Mouse (Mus musculus) MEL (cell line): Measurements from ENCODE around the gene Nat10. TPM values are rescaled to one million over a fixed set of nuclear protein-coding genes. Genes with fewer than 3 reads are reported as not detected.

Experiments
- DNase-seq: peaks from one replicate; pipeline ENCODE4 v3.0.0; 2011; ENCODE audit warnings: low read depth, low spot score
- H3K27ac ChIP-seq: 2 replicates; pipeline ENCODE4 v1.5.1; 2012; ENCODE audit warnings: low read depth, mild to moderate bottlenecking, control low read depth, low read length, moderate library complexity; ENCODE audit not compliant: control insufficient read depth
- H3K27me3 ChIP-seq, 2 experiments: fragments of 150-350 bp in 1 of 2; sonication (generic) in 1 of 2; 2 replicates each; pipeline ENCODE4 v1.6.1; 2012; ENCODE audit warnings: low read length in 2 of 2, mild to moderate bottlenecking in 2 of 2, improper control_type of control experiment in 1 of 2, moderate library complexity in 1 of 2; ENCODE audit not compliant: insufficient read depth in 2 of 2, control insufficient read depth in 1 of 2
- H3K36me3 ChIP-seq, 2 experiments: 2 replicates each; pipeline ENCODE4 v1.6.1; 2012 to 2014; ENCODE audit warnings: low read length in 2 of 2, improper control_type of control experiment in 1 of 2, inconsistent platforms in 1 of 2, mild to moderate bottlenecking in 1 of 2; ENCODE audit not compliant: insufficient read depth in 2 of 2, control insufficient read depth in 1 of 2
- H3K4me1 ChIP-seq, 2 experiments: fragments of 150-350 bp in 1 of 2; sonication (generic) in 1 of 2; 2 replicates each; pipeline ENCODE4 v1.6.1; 2012; ENCODE audit warnings: low read length in 2 of 2, improper control_type of control experiment in 1 of 2, mild to moderate bottlenecking in 1 of 2; ENCODE audit not compliant: insufficient read depth in 2 of 2, control insufficient read depth in 1 of 2
- H3K4me3 ChIP-seq, 2 experiments: fragments of 150-350 bp in 1 of 2; sonication (generic) in 1 of 2; 2 replicates each; pipeline ENCODE4 v1.5.1; 2012; ENCODE audit warnings: low read depth in 2 of 2, low read length in 2 of 2, mild to moderate bottlenecking in 2 of 2, moderate library complexity in 2 of 2, control low read depth in 1 of 2, improper control_type of control experiment in 1 of 2; ENCODE audit not compliant: control insufficient read depth in 1 of 2, insufficient read depth in 1 of 2
- H3K79me2 ChIP-seq: 2 replicates; pipeline ENCODE4 v1.6.1; 2012; ENCODE audit warnings: mild to moderate bottlenecking, low read length, moderate library complexity; ENCODE audit not compliant: control insufficient read depth, poor library complexity, insufficient read depth
- H3K9ac ChIP-seq: 2 replicates; pipeline ENCODE4 v1.6.1; 2012; ENCODE audit warnings: low read depth, mild to moderate bottlenecking, control low read depth, low read length, moderate library complexity; ENCODE audit not compliant: control insufficient read depth, poor library complexity, severe bottlenecking
- H3K9me3 ChIP-seq: fragments of 150-350 bp; sonication (generic); replicated peaks from 2 replicates; pipeline ENCODE4 v1.6.1; 2012; ENCODE audit warnings: mild to moderate bottlenecking, low read length, improper control_type of control experiment, moderate library complexity; ENCODE audit not compliant: insufficient read depth
- BHLHE40 ChIP-seq: IDR thresholded peaks from 2 replicates; pipeline ENCODE4 v1.6.1; 2012; ENCODE audit warnings: low read depth, mild to moderate bottlenecking, inconsistent platforms, low read length, improper control_type of control experiment, borderline replicate concordance
- CTCF ChIP-seq, 3 experiments: IDR thresholded peaks in 2 of 3; conservative IDR thresholded peaks in 1 of 3; 2 replicates each; pipeline ENCODE4 v1.5.1; 2011 to 2012; ENCODE audit warnings: low read length in 3 of 3, low read depth in 2 of 3, mild to moderate bottlenecking in 2 of 3, improper control_type of control experiment in 1 of 3, inconsistent platforms in 1 of 3, mixed read lengths in 1 of 3, moderate library complexity in 1 of 3; ENCODE audit not compliant: control insufficient read depth in 1 of 3, insufficient read depth in 1 of 3, poor library complexity in 1 of 3, severe bottlenecking in 1 of 3
- E2F4 ChIP-seq: IDR thresholded peaks from 2 replicates; pipeline ENCODE4 v1.6.1; 2011; ENCODE audit warnings: low read depth, low read length, improper control_type of control experiment, borderline replicate concordance
- ELF1 ChIP-seq: IDR thresholded peaks from 2 replicates; pipeline ENCODE4 v1.6.1; 2014; ENCODE audit warnings: low read depth, mild to moderate bottlenecking, inconsistent platforms, low read length, improper control_type of control experiment, moderate library complexity
- EP300 ChIP-seq, 2 experiments: IDR thresholded peaks; 2 replicates each; pipeline ENCODE4 v1.6.1; 2011; ENCODE audit warnings: improper control_type of control experiment in 2 of 2, low read length in 2 of 2, low read depth in 1 of 2, mild to moderate bottlenecking in 1 of 2
- ETS1 ChIP-seq: IDR thresholded peaks from 2 replicates; pipeline ENCODE4 v1.6.1; 2012; ENCODE audit warnings: low read depth, mild to moderate bottlenecking, inconsistent platforms, low read length, improper control_type of control experiment, moderate library complexity
- GABPA ChIP-seq: IDR thresholded peaks from 2 replicates; pipeline ENCODE4 v1.6.1; 2012; ENCODE audit warnings: low read depth, mild to moderate bottlenecking, inconsistent platforms, low read length, improper control_type of control experiment, moderate library complexity
- HCFC1 ChIP-seq: IDR thresholded peaks from 2 replicates; pipeline ENCODE4 v1.6.1; 2012; ENCODE audit warnings: low read depth, mild to moderate bottlenecking, inconsistent platforms, low read length, improper control_type of control experiment, moderate library complexity
- JUND ChIP-seq: IDR thresholded peaks from 2 replicates; pipeline ENCODE4 v1.6.1; 2011; ENCODE audit warnings: low read depth, mild to moderate bottlenecking, improper control_type of control experiment, low read length
- MAX ChIP-seq: IDR thresholded peaks from 2 replicates; pipeline ENCODE4 v1.6.1; 2011; ENCODE audit warnings: low read length, improper control_type of control experiment
- MAZ ChIP-seq: IDR thresholded peaks from 2 replicates; pipeline ENCODE4 v1.6.1; 2012; ENCODE audit warnings: low read depth, mild to moderate bottlenecking, inconsistent platforms, low read length, improper control_type of control experiment
- MEF2A ChIP-seq: IDR thresholded peaks from 2 replicates; pipeline ENCODE4 v1.6.1; 2014; ENCODE audit warnings: low read depth, mild to moderate bottlenecking, inconsistent platforms, low read length, improper control_type of control experiment; ENCODE audit not compliant: poor library complexity, insufficient replicate concordance, severe bottlenecking; ENCODE audit errors: extremely low read depth
- MXI1 ChIP-seq: IDR thresholded peaks from 2 replicates; pipeline ENCODE4 v1.6.1; 2011; ENCODE audit warnings: mild to moderate bottlenecking, low read depth, low read length, improper control_type of control experiment
- MYB ChIP-seq: IDR thresholded peaks from 2 replicates; pipeline ENCODE4 v1.6.1; 2011; ENCODE audit warnings: mild to moderate bottlenecking, low read depth, low read length, improper control_type of control experiment
- MYC ChIP-seq: IDR thresholded peaks from 2 replicates; pipeline ENCODE4 v1.6.1; 2011; ENCODE audit warnings: low read depth, mild to moderate bottlenecking, low read length, improper control_type of control experiment, moderate library complexity
- NELFE ChIP-seq: IDR thresholded peaks from 2 replicates; pipeline ENCODE4 v1.6.1; 2011; ENCODE audit warnings: low read depth, low read length, improper control_type of control experiment
- POLR2AphosphoS2 ChIP-seq: IDR thresholded peaks from 2 replicates; pipeline ENCODE4 v1.6.1; 2011; ENCODE audit warnings: low read length, improper control_type of control experiment
- POLR2AphosphoS5 ChIP-seq: IDR thresholded peaks from 2 replicates; pipeline ENCODE4 v1.6.1; 2012; ENCODE audit warnings: low read depth, borderline replicate concordance, mild to moderate bottlenecking, inconsistent platforms, low read length, moderate library complexity, mixed read lengths
- RAD21 ChIP-seq: IDR thresholded peaks from 2 replicates; pipeline ENCODE4 v1.6.1; 2011; ENCODE audit warnings: mild to moderate bottlenecking, low read depth, low read length, improper control_type of control experiment
- RCOR1 ChIP-seq: IDR thresholded peaks from 2 replicates; pipeline ENCODE4 v1.6.1; 2012; ENCODE audit warnings: low read depth, mild to moderate bottlenecking, inconsistent platforms, low read length, improper control_type of control experiment
- SIN3A ChIP-seq: IDR thresholded peaks from 2 replicates; pipeline ENCODE4 v1.6.1; 2012; ENCODE audit warnings: low read length, improper control_type of control experiment, inconsistent platforms
- SMC3 ChIP-seq: IDR thresholded peaks from 2 replicates; pipeline ENCODE4 v1.6.1; 2011; ENCODE audit warnings: low read depth, low read length, improper control_type of control experiment
- TAL1 ChIP-seq: IDR thresholded peaks from 2 replicates; pipeline ENCODE4 v1.6.1; 2012; ENCODE audit warnings: mild to moderate bottlenecking, inconsistent platforms, low read length, moderate library complexity, mixed read lengths
- TBP ChIP-seq: IDR thresholded peaks from 2 replicates; pipeline ENCODE4 v1.8.0; 2011; ENCODE audit warnings: low read depth, low read length, improper control_type of control experiment
- TCF12 ChIP-seq: IDR thresholded peaks from 2 replicates; pipeline ENCODE4 v1.6.1; 2014; ENCODE audit warnings: low read depth, mild to moderate bottlenecking, inconsistent platforms, low read length, improper control_type of control experiment, moderate library complexity
- UBTF ChIP-seq: IDR thresholded peaks from 2 replicates; pipeline ENCODE4 v1.6.1; 2012; ENCODE audit warnings: low read depth, mild to moderate bottlenecking, inconsistent platforms, low read length, improper control_type of control experiment, moderate library complexity, borderline replicate concordance; ENCODE audit not compliant: insufficient read depth
- USF2 ChIP-seq, 2 experiments: IDR thresholded peaks; 2 replicates each; pipeline ENCODE4 v1.6.1; 2011 to 2012; ENCODE audit warnings: improper control_type of control experiment in 2 of 2, low read length in 2 of 2, borderline replicate concordance in 1 of 2, inconsistent platforms in 1 of 2, low read depth in 1 of 2, mild to moderate bottlenecking in 1 of 2; ENCODE audit not compliant: insufficient read depth in 1 of 2
- ZC3H11A ChIP-seq: IDR thresholded peaks from 2 replicates; pipeline ENCODE4 v1.6.1; 2012; ENCODE audit warnings: low read depth, mild to moderate bottlenecking, inconsistent platforms, low read length, improper control_type of control experiment
- ZMIZ1 ChIP-seq: IDR thresholded peaks from 2 replicates; pipeline ENCODE4 v1.6.1; 2012; ENCODE audit warnings: low read depth, mild to moderate bottlenecking, inconsistent platforms, low read length, improper control_type of control experiment, moderate library complexity
- ZNF384 ChIP-seq: IDR thresholded peaks from 2 replicates; pipeline ENCODE4 v1.6.1; 2012; ENCODE audit warnings: low read depth, mild to moderate bottlenecking, inconsistent platforms, low read length, improper control_type of control experiment
- polyA plus RNA-seq, 2 experiments: library from polyadenylated mRNA; stranded (reverse) in 1 of 2; unstranded in 1 of 2; fragments of >175 nt in 1 of 2; fragments of >200 nt in 1 of 2; gene quantifications; 2 replicates each; pipeline versions ENCODE4 v1.2.1 to v1.2.4; 2012; ENCODE audit warnings: low replicate concordance in 2 of 2, low read depth in 1 of 2; ENCODE audit not compliant: insufficient read length in 2 of 2, insufficient read depth in 1 of 2, missing spikeins in 1 of 2
- total RNA-seq: library from RNA; depleted of rRNA; stranded (reverse); fragments of 300-350 nt; gene quantifications from 2 replicates; pipeline ENCODE4 v1.2.3, GENCODE M21; 2012

Gene Nat10
- total and polyA plus RNA-seq, 3 experiments: 74.7 to 107 TPM; not detected in 1

DNA sequence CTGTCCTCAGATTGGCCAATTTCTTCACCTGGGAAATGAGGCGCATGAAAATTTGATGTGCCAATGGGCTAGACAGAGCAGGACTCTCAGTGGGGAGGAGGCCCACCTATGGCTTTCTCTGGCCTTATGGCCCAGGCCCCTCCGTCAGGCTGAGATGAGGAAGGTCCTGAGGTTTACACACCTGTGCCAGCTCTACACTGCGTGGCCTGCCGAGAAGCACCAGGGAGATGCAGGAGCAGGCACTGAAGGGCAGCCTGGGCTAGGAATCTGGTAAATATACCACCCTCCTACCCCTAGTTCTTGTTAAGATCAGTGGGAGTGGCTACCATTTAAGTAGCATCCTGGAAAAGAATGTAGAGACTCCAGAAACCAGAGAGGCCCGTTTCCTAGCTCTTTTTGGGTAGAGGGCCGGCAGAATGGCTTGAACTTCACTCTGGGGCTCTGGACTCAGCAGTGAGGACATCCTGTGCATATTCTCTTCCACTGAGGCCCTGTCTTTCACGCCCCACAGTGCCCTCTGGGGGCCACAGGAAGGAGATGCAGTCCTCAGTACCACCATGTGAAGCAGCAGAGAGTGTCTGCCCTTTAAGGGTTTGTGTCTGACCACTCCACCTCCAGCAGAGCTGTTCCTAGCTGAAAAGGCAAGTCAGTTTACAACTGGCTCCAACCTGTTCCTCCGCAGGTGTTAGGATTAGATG, 42.3 kb downstream of the Nat10 start:
- H3K79me2 ChIP-seq: no peaks in the 10 kb centered on the region
- H3K27me3 ChIP-seq: no peaks in the 10 kb centered on the region
- peaks cover 0 to 9% of the 10 kb centered on the region in 2 experiments; a peak in 2 of 4 replicates for H3K36me3 ChIP-seq
- H3K27ac ChIP-seq: no peak overlapping the region
- H3K4me3 ChIP-seq: no peak overlapping the region
- H3K4me1 ChIP-seq: no peaks in the 10 kb centered on the region
- no peak overlapping the region for H3K9ac ChIP-seq
- peak; percentile 68 for DNase-seq
- no peaks in the 10 kb centered on the region for H3K9me3 ChIP-seq
- no peak for TF ChIP-seq ETS1
- no peak for TF ChIP-seq SIN3A
- TF ChIP-seq HCFC1: no peak; the same call in 1 of the 2 replicates
- TF ChIP-seq RCOR1: no peak
- no peak for TF ChIP-seq UBTF
- TF ChIP-seq TCF12: no peak
- TF ChIP-seq ZMIZ1: no peak
- no peak for TF ChIP-seq MEF2A
- no peak for TF ChIP-seq MXI1
- no peak for TF ChIP-seq TAL1
- TF ChIP-seq BHLHE40: 0 out of 2 replicates have a peak, but pooled peaks have one; percentile 30
- TF ChIP-seq SMC3: peak; percentile 89
- no peak for TF ChIP-seq EP300 (IDR thresholded peaks at IDR 0.05; ENCODE audit: low read depth in 1 of 2, low read length in 2 of 2)
- no peak for TF ChIP-seq ZNF384
- peak; percentile 79 to 86 (median 85) for TF ChIP-seq CTCF (IDR thresholded peaks at IDR 0.05 in 2 of 3, conservative IDR thresholded peaks at IDR 0.05 in 1 of 3; ENCODE audit: control insufficient read depth in 1 of 3, insufficient read depth in 1 of 3, low read depth in 2 of 3, low read length in 3 of 3, poor library complexity in 1 of 3, severe bottlenecking in 1 of 3)
- TF ChIP-seq NELFE: no peak
- TF ChIP-seq MYB: no peak
- no peak for TF ChIP-seq MAZ
- no peak for TF ChIP-seq USF2 (IDR thresholded peaks at IDR 0.05; ENCODE audit: borderline replicate concordance in 1 of 2, insufficient read depth in 1 of 2, low read depth in 1 of 2, low read length in 2 of 2)
- TF ChIP-seq JUND: no peak
- no peak for TF ChIP-seq E2F4
- no peak for TF ChIP-seq GABPA
- TF ChIP-seq MYC: 0 out of 2 replicates have a peak, but pooled peaks have one; percentile 30
- no peak for TF ChIP-seq TBP
- no peak for TF ChIP-seq POLR2AphosphoS2
- TF ChIP-seq RAD21: peak; percentile 63
- peak; percentile 73 for TF ChIP-seq ZC3H11A
- TF ChIP-seq POLR2AphosphoS5: no peak
- TF ChIP-seq ELF1: no peak
- TF ChIP-seq MAX: no peak
